Mouse (Mus musculus) heart, embryonic 14.5 days (tissue): Measurements from ENCODE around the gene Pnmal2. TPM values are rescaled to one million over a fixed set of nuclear protein-coding genes. Genes with fewer than 3 reads are reported as not detected.

Source experiments
- ATAC-seq: fragments of 200-750 bp; cut with Nextera tagmentation; 2 replicates; pipeline ENCODE4 v1.8.0; 2017; ENCODE audit warnings: low read depth, moderate TSS enrichment; ENCODE audit not compliant: insufficient number of reproducible peaks, insufficient read depth, low FRiP score
- H3K27ac ChIP-seq, 2 experiments: fragments of 200-500 bp in 1 of 2; fragments of 300-500 bp in 1 of 2; sonication (generic) in 1 of 2; replicated peaks in 1 of 2; 2 replicates each; pipeline ENCODE4 v1.5.1; 2012 to 2014; ENCODE audit warnings: low read depth in 2 of 2, low read length in 2 of 2, control low read depth in 1 of 2, mild to moderate bottlenecking in 1 of 2, mixed read lengths in 1 of 2; ENCODE audit not compliant: control insufficient read depth in 1 of 2, insufficient read depth in 1 of 2
- H3K27me3 ChIP-seq: fragments of 300-500 bp; sonication (generic); 2 replicates; pipeline ENCODE4 v1.6.1; 2014; ENCODE audit warnings: mild to moderate bottlenecking, low read length, control low read depth; ENCODE audit not compliant: control insufficient read depth, insufficient read depth
- H3K36me3 ChIP-seq: fragments of 300-500 bp; sonication (generic); 2 replicates; pipeline ENCODE4 v1.6.1; 2014; ENCODE audit warnings: mild to moderate bottlenecking, control low read depth, low read length, mixed read lengths; ENCODE audit not compliant: control insufficient read depth, insufficient read depth
- H3K4me1 ChIP-seq, 2 experiments: fragments of 200-500 bp in 1 of 2; fragments of 300-500 bp in 1 of 2; sonication (generic) in 1 of 2; 2 replicates each; pipeline ENCODE4 v1.6.1; 2012 to 2014; ENCODE audit warnings: low read length in 2 of 2, control low read depth in 1 of 2, mixed read lengths in 1 of 2; ENCODE audit not compliant: control insufficient read depth in 2 of 2, insufficient read depth in 2 of 2
- H3K4me2 ChIP-seq: fragments of 300-500 bp; sonication (generic); 2 replicates; pipeline ENCODE4 v1.6.1; 2014; ENCODE audit warnings: mild to moderate bottlenecking, low read length
- H3K4me3 ChIP-seq, 2 experiments: fragments of 200-500 bp in 1 of 2; fragments of 300-500 bp in 1 of 2; sonication (generic) in 1 of 2; 2 replicates each; pipeline ENCODE4 v1.5.1; 2012 to 2014; ENCODE audit warnings: low read length in 2 of 2, mild to moderate bottlenecking in 2 of 2, control low read depth in 1 of 2, low read depth in 1 of 2, moderate library complexity in 1 of 2; ENCODE audit not compliant: control insufficient read depth in 1 of 2, insufficient read depth in 1 of 2
- H3K9ac ChIP-seq: fragments of 300-500 bp; sonication (generic); 2 replicates; pipeline ENCODE4 v1.6.1; 2014; ENCODE audit warnings: mild to moderate bottlenecking, low read length
- H3K9me3 ChIP-seq: fragments of 300-500 bp; sonication (generic); 2 replicates; pipeline ENCODE4 v1.6.1; 2016; ENCODE audit warnings: low read length, control low read depth; ENCODE audit not compliant: control insufficient read depth
- WGBS: fragments of 180-500 bp; shearing (Covaris S2); extraction: QIAGEN DNeasy Blood & Tissue Kit; methylation state at CpG from one replicate; pipeline ENCODE4 v1.1.7; 2014; 5-methylcytosine and 5-hydroxymethylcytosine counted together
- polyA plus RNA-seq: library from polyadenylated mRNA; unstranded; fragments of >200 nt; fragmentation: Nextera tagmentation; extraction: Ambion mirVana; gene quantifications from 2 replicates; pipeline ENCODE4 v1.2.1, GENCODE M21; 2014

The Pnmal2 gene
- polyA plus RNA-seq, 1 experiment from 2014 or later: 2.8 TPM

GRCm38 (mm10) chr7:16912360-16912759, 32.1 kb upstream of the Pnmal2 start:
- WGBS: 78% methylated on average over 6 of the region's 6 CpGs
- Histone ChIP-seq H3K27me3 (peaks cover 16% of the 10 kb centered on the region), H3K9me3 (no peaks in the 10 kb centered on the region), H3K4me3 (no peak overlapping the region), H3K4me2 (no peak overlapping the region), H3K27ac (no peak overlapping the region), H3K36me3 (peaks cover 33% of the 10 kb centered on the region), H3K4me1 (peaks cover 25 to 39% of the 10 kb centered on the region in 2 experiments), H3K9ac (no peak overlapping the region)
- ATAC-seq: no peak

DNA sequence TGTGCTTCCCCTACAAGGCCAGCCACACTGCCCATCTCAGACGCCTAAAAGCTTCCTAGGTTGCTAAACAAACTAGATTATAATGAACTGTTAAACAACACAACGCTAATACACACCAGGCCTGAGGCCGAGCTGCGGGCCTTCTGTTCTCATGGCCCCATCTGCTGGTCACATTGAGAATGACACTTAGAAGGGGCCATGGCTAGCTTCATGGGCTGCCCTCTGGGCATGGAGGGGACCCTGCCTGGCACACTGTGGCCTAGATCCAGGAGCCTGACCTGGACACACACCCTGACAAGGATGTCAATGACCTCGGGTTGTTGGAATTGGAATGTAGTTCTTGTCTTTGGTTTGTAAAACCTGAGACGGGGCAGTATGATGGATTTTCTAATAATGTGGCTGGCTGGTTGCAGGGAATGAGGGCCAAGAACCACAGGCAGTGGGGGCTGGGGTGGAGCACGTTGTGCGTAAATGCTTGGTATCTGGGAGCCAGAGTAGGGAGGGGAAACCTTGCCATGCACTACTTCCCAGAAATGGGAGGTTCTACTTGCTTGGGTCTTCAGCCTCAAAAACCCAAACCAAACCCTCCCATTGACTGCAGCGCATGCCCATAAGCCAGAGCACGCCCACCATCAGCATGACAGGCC, 30.6 kb upstream of the Pnmal2 start:
- Histone ChIP-seq H3K36me3 (peaks cover 48% of the 10 kb centered on the region), H3K27me3 (peaks cover 10% of the 10 kb centered on the region), H3K27ac (no peak overlapping the region), H3K9me3 (no peaks in the 10 kb centered on the region), H3K4me2 (no peak overlapping the region), H3K9ac (no peak overlapping the region), H3K4me1 (peaks cover 9 to 23% of the 10 kb centered on the region in 2 experiments; a peak in 3 of 4 replicates), H3K4me3 (no peak overlapping the region)
- WGBS: 34% methylated on average over 10 of the region's 10 CpGs
- ATAC-seq: peak; percentile 28; the same call in 1 of the 2 replicates

- Histone ChIP-seq H3K27me3 (peaks cover 2% of the 10 kb centered on the region; the same call in 1 of the 2 replicates), H3K4me2 (no peak overlapping the region), H3K4me3 (no peak overlapping the region), H3K36me3 (peaks cover 56% of the 10 kb centered on the region), H3K4me1 (peaks cover 5 to 21% of the 10 kb centered on the region in 2 experiments; a peak in 3 of 4 replicates), H3K9me3 (no peaks in the 10 kb centered on the region), H3K27ac (no peak overlapping the region), H3K9ac (no peak overlapping the region)
- ATAC-seq: no peak
- 83% methylated on average over 18 of the region's 18 CpGs for WGBS
Measured at GRCm38 (mm10) chr7:16914453-16915343, 29.8 kb upstream of the Pnmal2 start.

DNA sequence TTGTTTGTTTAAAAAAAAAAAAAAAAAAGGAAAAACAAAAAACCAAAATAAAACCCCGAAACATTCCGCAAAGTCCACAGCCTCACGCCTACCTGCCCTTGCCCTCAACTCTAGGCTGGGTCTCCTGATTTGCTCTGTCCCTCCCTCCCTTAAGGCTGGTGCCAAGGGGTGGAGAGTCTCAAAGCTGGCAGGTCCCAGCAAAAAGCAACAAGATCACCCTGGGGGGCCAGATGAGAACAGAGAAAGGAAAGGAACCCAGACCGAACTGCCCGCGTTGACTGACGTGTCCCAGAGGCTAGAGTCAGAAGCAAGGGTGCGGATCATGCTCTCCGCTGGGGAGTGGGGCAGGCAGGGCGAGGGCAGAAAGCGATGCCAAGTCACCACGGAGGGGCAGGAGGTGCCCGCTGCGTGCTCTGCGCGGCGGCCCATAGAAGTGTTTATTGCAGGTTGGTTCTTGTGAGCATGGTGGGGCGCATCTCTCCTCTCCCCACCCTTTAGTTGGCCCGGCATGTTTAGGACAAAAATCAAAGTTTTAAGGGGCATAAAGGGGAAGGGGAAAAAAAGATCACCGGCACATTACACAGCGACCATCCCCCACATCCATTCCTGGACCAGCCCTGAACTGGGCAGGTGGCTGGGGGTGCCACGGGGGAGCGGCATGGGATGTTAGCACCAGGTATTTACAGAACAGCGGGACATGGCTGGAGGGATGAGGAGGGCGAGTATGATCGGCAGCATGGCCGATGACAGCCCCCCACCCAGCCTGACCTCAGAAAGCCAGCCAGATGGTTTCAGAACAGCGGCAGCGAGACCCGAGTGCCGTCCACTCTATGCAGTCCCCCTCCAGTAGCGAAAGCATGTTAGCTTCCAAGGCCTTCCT, 28.8 kb upstream of the Pnmal2 start:
- Histone ChIP-seq H3K27ac (no peak overlapping the region), H3K4me3 (no peak overlapping the region), H3K4me2 (no peak overlapping the region), H3K9ac (no peak overlapping the region), H3K36me3 (peaks cover 66% of the 10 kb centered on the region), H3K4me1 (peaks cover 5 to 25% of the 10 kb centered on the region in 2 experiments; a peak in 3 of 4 replicates), H3K27me3 (no peaks in the 10 kb centered on the region), H3K9me3 (no peaks in the 10 kb centered on the region)
- ATAC-seq: no peak
- 83% methylated on average over 32 of the region's 32 CpGs for WGBS

- no peak for ATAC-seq
- Histone ChIP-seq H3K27ac (no peak overlapping the region), H3K9me3 (no peaks in the 10 kb centered on the region), H3K9ac (no peak overlapping the region), H3K4me1 (peaks cover 11 to 34% of the 10 kb centered on the region in 2 experiments), H3K4me2 (no peak overlapping the region), H3K4me3 (no peak overlapping the region), H3K27me3 (no peaks in the 10 kb centered on the region), H3K36me3 (peaks cover 74% of the 10 kb centered on the region)
- WGBS: 57% methylated on average over 30 of the region's 30 CpGs
Measured at GRCm38 (mm10) chr7:16916342-16917265, 27.9 kb upstream of the Pnmal2 start.

DNA sequence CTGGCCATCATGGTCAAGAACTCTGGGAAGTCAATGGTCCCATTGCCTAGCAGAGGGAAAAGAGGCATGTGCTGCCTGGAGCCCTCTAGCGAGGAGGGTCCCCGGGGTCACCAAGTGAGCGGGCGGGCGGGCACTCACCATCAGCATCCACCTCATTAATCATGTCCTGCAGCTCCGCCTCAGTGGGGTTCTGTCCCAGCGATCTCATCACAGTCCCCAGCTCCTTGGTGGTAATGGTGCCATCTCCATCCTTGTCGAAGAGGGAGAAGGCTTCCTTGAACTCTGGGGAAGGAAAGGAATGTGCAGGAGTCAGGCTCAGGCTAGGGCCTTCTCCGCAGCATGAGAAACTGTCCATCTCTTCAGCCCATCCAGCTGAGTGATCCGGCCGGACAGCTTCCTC, 27.0 kb upstream of the Pnmal2 start:
- Histone ChIP-seq H3K4me3 (no peak overlapping the region), H3K4me1 (peaks cover 17 to 43% of the 10 kb centered on the region in 2 experiments), H3K9me3 (no peaks in the 10 kb centered on the region), H3K9ac (no peak overlapping the region), H3K36me3 (peaks cover 78% of the 10 kb centered on the region), H3K27me3 (no peaks in the 10 kb centered on the region), H3K27ac (no peak overlapping the region), H3K4me2 (no peak overlapping the region)
- 78% methylated on average over 11 of the region's 11 CpGs for WGBS
- no peak for ATAC-seq
